Mouse (Mus musculus) testis, adult 2 months (tissue): Measurements from ENCODE around the gene Tcf7.

Experiments used
- CTCF ChIP-seq: fragments of 200-500 bp; IDR thresholded peaks from 2 replicates; pipeline ENCODE4 v1.5.1; 2012; ENCODE audit warnings: low read depth, mild to moderate bottlenecking, inconsistent platforms, low read length, moderate library complexity; ENCODE audit not compliant: control insufficient read depth, insufficient read depth, insufficient replicate concordance
- POLR2A ChIP-seq: fragments of 200-500 bp; IDR thresholded peaks from 2 replicates; pipeline ENCODE4 v1.6.1; 2012; ENCODE audit warnings: low read depth, mild to moderate bottlenecking, inconsistent platforms, low read length, moderate library complexity; ENCODE audit not compliant: control insufficient read depth

DNA sequence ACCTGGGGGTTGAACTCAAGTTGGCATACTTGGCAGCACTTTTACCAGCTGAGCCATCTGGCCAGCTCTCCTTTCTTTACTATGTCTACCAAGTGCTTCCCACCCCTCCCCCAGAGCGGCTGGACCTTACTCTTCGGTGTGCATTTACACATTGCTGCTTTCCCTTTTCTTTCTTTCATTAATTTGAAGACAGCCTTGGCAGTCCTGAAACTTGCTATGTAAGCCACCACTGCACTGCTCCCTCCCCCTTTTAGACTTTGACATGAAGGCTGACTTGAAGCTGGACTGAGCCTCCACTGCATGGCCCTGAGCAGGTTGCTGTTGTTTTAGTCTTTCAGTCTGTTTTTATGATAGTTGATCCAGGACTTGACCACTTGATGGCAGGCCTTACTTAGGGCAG is 33.4 kb downstream of the Tcf7 start:
- TF ChIP-seq CTCF (no peak), POLR2A (no peak)
